Mouse (Mus musculus): ENCODE measurements at regions not wholly inside any gene's neighbourhood (a gene's known extent, or its start where the extent isn't known, plus 50 kb on each side); places are given as distances from the start of the nearest gene placed in this dataset.

GRCm38 (mm10) chr12:39952854-39953253 lies 85.0 kb downstream of the Arl4a start:
- DNase-seq: no peak

- no peak for DNase-seq
Observed at GRCm38 (mm10) chr12:39951911-39952310, 85.9 kb downstream of the Arl4a start.

GRCm38 (mm10) chr12:39950270-39950801 lies 87.5 kb downstream of the Arl4a start:
- DNase-seq: no peak

GRCm38 (mm10) chr12:39942910-39943309 lies 94.9 kb downstream of the Arl4a start:
- no peak for DNase-seq

GRCm38 (mm10) chr12:39941162-39941561 lies 96.7 kb downstream of the Arl4a start:
- no peak for DNase-seq

- DNase-seq: no peak
Observed at GRCm38 (mm10) chr12:39939017-39939416, 98.8 kb downstream of the Arl4a start.

- no peak for DNase-seq
Observed at GRCm38 (mm10) chr12:39938211-39938610, 99.6 kb downstream of the Arl4a start.

GRCm38 (mm10) chr12:39936331-39936730 lies 101.5 kb downstream of the Arl4a start:
- no peak for DNase-seq

GRCm38 (mm10) chr12:39935775-39936174 lies 102.0 kb downstream of the Arl4a start:
- no peak for DNase-seq

- DNase-seq: no peak
Observed at GRCm38 (mm10) chr12:39934877-39935276, 102.9 kb downstream of the Arl4a start.

GRCm38 (mm10) chr12:39931251-39931650 lies 106.6 kb downstream of the Arl4a start:
- DNase-seq: no peak

- DNase-seq: no peak
Observed at GRCm38 (mm10) chr12:39927902-39928301, 109.9 kb downstream of the Arl4a start.

- no peak for DNase-seq
Observed at GRCm38 (mm10) chr12:39927014-39927413, 110.8 kb downstream of the Arl4a start.

- DNase-seq: no peak
Observed at GRCm38 (mm10) chr12:39921481-39921880, 116.3 kb downstream of the Arl4a start.

GRCm38 (mm10) chr12:39920466-39920913 lies 117.3 kb downstream of the Arl4a start:
- peak; percentile 18 for DNase-seq

GRCm38 (mm10) chr12:39919909-39920308 lies 117.9 kb downstream of the Arl4a start:
- DNase-seq: no peak

GRCm38 (mm10) chr12:39888493-39888892 lies 149.3 kb downstream of the Arl4a start:
- DNase-seq: no peak

GRCm38 (mm10) chr12:39885366-39885765 lies 152.5 kb downstream of the Arl4a start:
- no peak for DNase-seq

- peak; percentile 24 for DNase-seq
Observed at GRCm38 (mm10) chr12:39880309-39880708, 157.5 kb downstream of the Arl4a start.

GRCm38 (mm10) chr12:39873917-39874316 lies 163.9 kb downstream of the Arl4a start:
- DNase-seq: no peak

- DNase-seq: no peak
Observed at GRCm38 (mm10) chr12:39861797-39862196, 176.0 kb downstream of the Arl4a start.

GRCm38 (mm10) chr12:39851610-39852009 lies 186.2 kb downstream of the Arl4a start:
- DNase-seq: no peak

- DNase-seq: no peak
Observed at GRCm38 (mm10) chr12:39849346-39850058, 188.3 kb downstream of the Arl4a start.

GRCm38 (mm10) chr12:39840615-39841014 lies 197.2 kb downstream of the Arl4a start:
- DNase-seq: no peak

- DNase-seq: no peak
Observed at GRCm38 (mm10) chr12:39840179-39840578, 197.6 kb downstream of the Arl4a start.

Measured in layer of hippocampus, adult 9-11 months (tissue).